In the genomic region with DNA sequence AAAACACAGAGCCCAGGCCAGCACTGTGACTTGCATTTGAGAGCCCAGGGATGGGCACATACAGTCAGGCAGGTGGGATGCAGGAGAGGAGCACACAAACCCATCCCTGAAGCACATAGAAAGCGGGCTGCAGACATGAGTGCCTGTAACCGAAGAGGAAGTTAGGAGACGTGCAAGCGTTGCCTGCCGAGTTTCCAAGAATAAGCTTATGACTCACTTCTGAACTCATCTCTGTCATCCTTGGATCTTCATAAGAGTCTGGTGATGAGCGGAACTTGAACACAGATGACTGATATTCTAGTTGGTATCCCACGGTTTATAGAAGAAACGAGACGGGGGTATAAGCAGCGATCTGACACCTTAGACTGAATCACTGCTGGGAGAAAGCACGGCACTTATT, we compare ENCODE assay signal across 23 mouse cellular contexts. TPM values are rescaled to one million over a fixed set of nuclear protein-coding genes. Genes with fewer than 3 reads are reported as not detected.
DNase-seq lines count a peak whose midpoint lies in the region; ATAC-seq and TF ChIP-seq lines count a peak whose summit lies in the region.
"Had no signal": no experiment of that assay in that cellular context is flagged by ENCODE, and none has a peak within 500 bp of the region (broad histone marks: within the 10 kb centered on the region; RNA-seq: fewer than 3 reads in every experiment).

No protein-coding gene starts in this region.

- no peak for DNase-seq in frontal cortex, postnatal 10 days (ENCODE audit: low spot score in 2 of 2)
- DNase-seq in liver, embryonic 11.5 days (ENCODE audit: low spot score): no peak
- no peak for DNase-seq in liver
- DNase-seq in brain, adult 2 months (ENCODE audit: low read depth, low spot score): peak; percentile 73
- no peak for DNase-seq in liver, postnatal 0 days
- DNase-seq in thymus, postnatal 36 days: no peak
- DNase-seq in heart, embryonic 10.5 days (ENCODE audit: low spot score): no peak
- DNase-seq: adrenal gland, postnatal 36 days; cerebellum, adult 9-10 months; forebrain, postnatal 0 days; gastrocnemius, adult 2 months; heart, postnatal 10 days; kidney, adult 18-20 months; kidney, postnatal 10 days; lung, adult 2 months; lung, postnatal 4 days; right cerebral cortex, postnatal 14 days had no signal

- H3K4me1 ChIP-seq in liver, embryonic 11.5 days (replicated peaks; ENCODE audit: control insufficient read depth, insufficient read depth, low read length): peaks cover 9% of the 10 kb centered on the region
- H3K4me1 ChIP-seq in liver, postnatal 0 days (ENCODE audit: insufficient read depth): peaks cover 20% of the 10 kb centered on the region; the same call in 1 of the 2 replicates
- H3K4me1 ChIP-seq in heart, embryonic 10.5 days: peaks cover 11% of the 10 kb centered on the region; the same call in 1 of the 2 replicates
- H3K4me1 ChIP-seq: embryonic facial prominence, embryonic 13.5 days; forebrain, embryonic 10.5 days had no signal

- no peak for TF ChIP-seq CTCF in liver, postnatal 0 days (IDR thresholded peaks at IDR 0.05; ENCODE audit: low read depth)

- H3K4me2 ChIP-seq in liver, embryonic 11.5 days: peak overlapping the region; percentile 60; the same call in 1 of the 2 replicates
- H3K4me2 ChIP-seq in liver, postnatal 0 days (ENCODE audit: low read depth, low read length): peak overlapping the region; percentile 69
- H3K4me2 ChIP-seq: embryonic facial prominence, embryonic 13.5 days; midbrain, embryonic 11.5 days had no signal

- peaks cover 5% of the 10 kb centered on the region; the same call in 1 of the 2 replicates for H3K9me3 ChIP-seq in liver, embryonic 11.5 days (ENCODE audit: control insufficient read depth, low read length)
- peaks cover 4% of the 10 kb centered on the region for H3K9me3 ChIP-seq in liver, postnatal 0 days (ENCODE audit: low read length)
- no peaks in the 10 kb centered on the region for H3K9me3 ChIP-seq in heart, embryonic 10.5 days
- H3K9me3 ChIP-seq: embryonic facial prominence, embryonic 13.5 days had no signal

- TF ChIP-seq EP300 in liver, postnatal 0 days (IDR thresholded peaks at IDR 0.05; ENCODE audit: low read depth): no peak

- H3K4me3 ChIP-seq in liver, embryonic 11.5 days (ENCODE audit: low read depth, low read length): no peak overlapping the region
- peak overlapping the region; percentile 47 for H3K4me3 ChIP-seq in liver, postnatal 0 days (ENCODE audit: low read depth, low read length)
- no peak overlapping the region for H3K4me3 ChIP-seq in heart, embryonic 10.5 days
- H3K4me3 ChIP-seq: embryonic facial prominence, embryonic 13.5 days; forebrain, embryonic 10.5 days; gastrocnemius, adult 2 months had no signal

- H3K9ac ChIP-seq in liver, embryonic 11.5 days (ENCODE audit: low read depth, low read length): no peak overlapping the region
- no peak overlapping the region for H3K9ac ChIP-seq in liver, postnatal 0 days (replicated peaks)
- H3K9ac ChIP-seq: embryonic facial prominence, embryonic 13.5 days; forebrain, postnatal 0 days had no signal

- no peaks in the 10 kb centered on the region for H3K27me3 ChIP-seq in liver, embryonic 11.5 days (replicated peaks; ENCODE audit: control insufficient read depth, insufficient read depth, low read length)
- no peaks in the 10 kb centered on the region for H3K27me3 ChIP-seq in liver, postnatal 0 days (ENCODE audit: insufficient read depth, low read length)
- H3K27me3 ChIP-seq in heart, embryonic 10.5 days (ENCODE audit: insufficient read depth, poor library complexity, severe bottlenecking): no peaks in the 10 kb centered on the region
- H3K27me3 ChIP-seq: embryonic facial prominence, embryonic 13.5 days had no signal

- H3K27ac ChIP-seq in liver, embryonic 11.5 days (ENCODE audit: low read depth, low read length): no peak overlapping the region
- H3K27ac ChIP-seq in liver, postnatal 0 days (ENCODE audit: low read depth): no peak overlapping the region
- H3K27ac ChIP-seq in heart, embryonic 10.5 days: no peak overlapping the region
- H3K27ac ChIP-seq: embryonic facial prominence, embryonic 13.5 days; forebrain, embryonic 10.5 days; gastrocnemius, adult 2 months had no signal

- ATAC-seq in frontal cortex, adult (ENCODE audit: low TSS enrichment): peak; percentile 96
- no peak for ATAC-seq in liver, embryonic 11.5 days (replicated peaks; ENCODE audit: low FRiP score)
- ATAC-seq in liver, postnatal 0 days: no peak
- ATAC-seq: CD4-positive, CD25-positive, alpha-beta regulatory T cell, adult 4 months; forebrain, postnatal 0 days had no signal

- H3K36me3 ChIP-seq in liver, embryonic 11.5 days (ENCODE audit: control insufficient read depth, insufficient read depth, low read length): peaks cover 2% of the 10 kb centered on the region; the same call in 1 of the 2 replicates
- H3K36me3 ChIP-seq in liver, postnatal 0 days (replicated peaks; ENCODE audit: insufficient read depth, low read length): no peaks in the 10 kb centered on the region
- H3K36me3 ChIP-seq in heart, embryonic 10.5 days: no peaks in the 10 kb centered on the region
- H3K36me3 ChIP-seq: embryonic facial prominence, embryonic 13.5 days; forebrain, embryonic 10.5 days; G1E had no signal

- 80% methylated on average over 11 of the region's 11 CpGs for WGBS in liver, embryonic 11.5 days
- WGBS in liver, postnatal 0 days (ENCODE audit: insufficient replicate concordance): 85% methylated on average over 11 of the region's 11 CpGs
- WGBS in heart, embryonic 10.5 days: 88% methylated on average over 11 of the region's 11 CpGs

RNA-seq across cellular contexts. Expression of gene Fam241a, which starts 36.3 kb away (rescaled TPM):
- 42.2 and 44.2 TPM in 2 replicates for polyA plus RNA-seq in liver, embryonic 11.5 days (2014; fragmentation: Nextera tagmentation; extraction: Ambion mirVana)
- polyA plus RNA-seq in liver, postnatal 0 days (2015; fragmentation: Nextera tagmentation; extraction: Ambion mirVana): 25.5 and 28.2 TPM in 2 replicates
- 7.5 and 7.7 TPM in 2 replicates for polyA plus RNA-seq in heart, embryonic 10.5 days (2016; fragmentation: Nextera tagmentation; extraction: Ambion mirVana)
